Mouse (Mus musculus) R1 (cell line): ENCODE measurements around the gene Iqce.
A peak's percentile ranks its signal among the peaks of the same experiment; 100 is the strongest.

ENCODE experiments used
- DNase-seq: peaks from one replicate; pipeline ENCODE4 v3.0.0-alpha.2; 2018; ENCODE audit warnings: low read depth, low spot score

Iqce gene

DNA sequence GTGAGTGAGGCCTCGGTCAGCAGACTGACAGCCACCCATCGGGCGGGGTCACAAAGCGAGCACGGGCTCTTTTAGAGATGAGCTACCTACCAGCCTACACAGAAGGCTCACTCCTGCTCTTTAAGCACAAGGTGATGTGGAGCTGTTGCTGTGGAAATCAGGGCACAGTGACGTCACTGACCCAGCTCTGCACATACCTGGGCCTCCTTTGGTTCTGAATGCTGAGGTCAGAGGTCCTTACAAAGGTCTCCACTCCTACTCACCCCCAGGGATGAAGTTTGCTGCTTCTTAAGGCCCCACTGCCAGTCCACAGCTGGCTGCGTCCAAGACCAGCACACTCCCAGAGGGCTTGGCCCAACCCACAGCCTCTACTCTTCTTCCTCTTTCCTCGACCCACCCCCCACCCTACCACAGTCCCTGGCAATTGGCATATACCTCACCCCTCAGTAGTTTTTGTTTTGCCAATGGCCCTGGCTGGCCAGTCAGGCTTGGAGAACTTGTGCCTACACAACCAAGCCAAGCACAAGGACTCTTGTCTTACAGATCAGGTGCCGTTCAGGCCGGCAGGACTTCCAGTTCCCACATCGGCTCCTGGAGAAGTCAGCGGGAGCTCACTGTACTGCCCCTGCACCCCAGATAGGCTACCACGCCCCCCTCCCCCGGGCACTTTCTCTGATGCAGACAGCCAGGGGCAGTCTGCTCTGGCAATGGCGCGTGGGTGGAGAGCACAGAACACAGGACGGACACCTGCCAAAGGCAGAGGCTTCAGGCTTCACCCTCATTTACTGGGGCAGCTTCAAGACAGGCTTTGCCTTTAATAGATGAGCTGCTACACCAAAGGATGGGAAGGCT, 39.2 kb downstream of the Iqce start:
- no peak for DNase-seq

DNA sequence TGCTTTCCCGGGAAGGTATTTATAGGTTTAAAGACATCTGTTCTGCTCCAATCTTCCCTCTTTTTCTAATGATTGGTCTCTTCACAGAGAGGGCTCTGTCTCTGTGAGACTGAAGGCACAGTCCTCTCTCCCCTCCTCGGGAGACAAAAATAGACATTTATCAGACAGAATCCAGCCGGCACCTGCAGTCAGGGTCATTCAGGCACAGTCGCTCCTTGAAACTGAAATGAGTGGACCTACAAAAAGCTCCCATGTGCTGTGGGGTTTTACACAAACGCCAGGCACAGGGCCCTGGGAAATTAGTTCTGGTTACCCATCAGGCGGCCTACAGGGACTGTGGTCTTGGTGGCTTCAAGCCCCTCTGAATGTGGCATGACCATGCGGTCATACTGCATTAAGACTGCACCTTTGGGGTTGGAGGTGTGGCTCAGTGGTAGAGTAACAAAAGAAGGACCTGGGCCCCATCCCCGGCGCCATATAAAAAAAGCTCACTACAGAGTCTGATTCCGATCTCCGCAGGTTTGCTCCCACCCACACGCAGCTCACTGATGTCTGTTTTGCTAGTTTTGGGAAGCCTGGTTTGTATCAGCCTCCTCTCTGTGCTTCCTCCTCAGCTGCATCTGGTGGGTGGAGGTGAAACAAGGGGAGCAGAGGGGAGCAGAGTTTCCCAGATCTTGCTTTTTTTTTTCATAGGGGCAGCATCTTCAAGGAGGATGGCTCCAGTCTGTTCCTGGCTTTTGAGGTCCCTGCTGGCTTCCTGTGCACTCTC, 40.1 kb downstream of the Iqce start:
- no peak for DNase-seq

- DNase-seq = no peak
These were observed 40.8 kb downstream of the Iqce start for GRCm38 (mm10) chr5:140661427-140661826.

- no peak for DNase-seq
These were observed 41.8 kb downstream of the Iqce start for GRCm38 (mm10) chr5:140660398-140660797.

DNA sequence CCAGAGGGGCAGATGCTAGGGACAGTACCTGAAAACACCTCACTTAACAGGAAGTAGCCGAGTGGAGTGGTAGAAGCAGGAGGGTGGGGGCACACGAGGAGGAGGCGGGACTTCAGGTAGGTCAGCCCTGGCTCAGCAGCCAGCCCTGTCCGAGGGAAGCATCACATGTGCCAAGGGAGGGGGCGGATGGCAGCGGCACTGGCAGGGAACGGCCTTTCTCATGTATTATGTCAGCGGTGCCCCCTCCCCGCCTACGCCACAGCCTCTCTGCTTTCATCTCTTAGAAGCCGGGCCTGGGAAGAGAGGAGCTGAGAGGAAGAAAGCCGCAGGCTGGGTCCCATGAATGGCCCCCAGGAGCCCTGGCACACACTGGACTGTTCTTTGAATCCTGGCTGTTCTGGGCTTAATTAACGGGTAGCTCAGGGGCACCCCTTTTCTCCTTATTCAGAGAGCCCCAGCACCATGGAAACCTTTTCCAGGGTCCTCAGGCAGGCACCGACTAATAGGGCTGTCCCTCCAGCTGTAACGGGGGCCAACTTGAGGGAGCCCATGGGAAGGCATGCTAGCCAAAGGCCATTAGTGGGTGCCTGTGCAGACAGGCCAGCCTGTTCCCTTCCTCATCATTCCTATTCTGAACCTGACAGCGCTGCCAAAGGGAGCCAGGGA, 42.4 kb downstream of the Iqce start:
- DNase-seq = no peak

DNA sequence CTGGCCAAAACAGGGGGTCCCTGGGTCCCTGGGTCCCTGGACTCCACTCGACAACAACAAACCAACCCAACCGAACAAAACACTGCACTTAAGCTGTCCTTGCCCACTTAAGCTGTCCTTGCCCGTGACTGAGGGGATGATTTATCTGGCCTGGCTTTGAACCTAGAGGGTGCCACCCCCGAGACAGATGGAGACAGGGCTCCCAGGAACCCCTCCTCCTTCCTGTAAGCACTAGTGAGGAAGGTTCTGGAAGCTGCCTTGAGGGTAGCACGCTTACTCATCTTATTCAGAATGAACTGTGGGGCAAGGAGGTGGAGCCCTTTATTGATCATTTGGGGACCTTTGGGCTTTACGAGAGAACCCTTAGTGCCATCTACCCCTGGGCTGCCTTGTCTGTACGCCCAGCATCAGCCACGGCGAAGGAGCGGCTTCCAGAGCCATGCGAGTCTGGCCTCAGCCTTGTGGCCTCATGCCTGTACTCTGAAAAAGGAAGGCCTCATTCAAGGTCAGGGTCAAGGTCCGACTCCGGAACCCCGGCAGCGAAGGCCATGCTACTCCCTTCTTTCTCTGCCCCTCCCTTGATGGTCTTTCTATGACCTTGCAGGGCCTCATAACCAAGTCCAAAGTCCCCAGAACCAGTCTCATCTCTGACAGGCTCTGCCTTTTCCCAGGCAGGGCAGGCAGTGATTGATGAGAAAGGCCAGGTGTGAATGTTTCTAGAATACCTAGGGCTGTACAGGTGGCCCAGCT, 47.9 kb downstream of the Iqce start:
- peak; percentile 41 for DNase-seq

DNA sequence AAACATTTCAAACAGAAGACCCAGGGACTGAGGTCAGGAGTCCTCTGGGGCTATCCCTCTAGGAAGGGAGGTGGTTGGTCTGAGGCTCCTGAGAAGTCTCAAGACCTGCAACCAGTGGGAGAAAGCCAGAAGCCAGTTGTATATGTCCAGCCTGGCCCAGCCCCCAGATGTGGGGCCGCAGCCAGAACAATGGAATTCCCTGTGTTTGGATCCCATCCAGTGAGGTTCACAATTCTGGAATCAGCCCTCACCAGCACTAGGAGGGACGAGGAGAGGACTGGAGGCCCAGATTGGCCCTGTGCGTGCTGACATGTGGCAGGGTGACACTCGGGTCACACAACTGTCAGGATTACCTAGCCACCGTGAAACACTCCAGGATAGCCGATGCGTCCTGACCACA, 49.6 kb downstream of the Iqce start:
- DNase-seq = no peak

- no peak for DNase-seq
These were observed 50.9 kb downstream of the Iqce start for GRCm38 (mm10) chr5:140651231-140651630.

GRCm38 (mm10) chr5:140649881-140650414, 52.2 kb downstream of the Iqce start:
- DNase-seq = no peak

DNA sequence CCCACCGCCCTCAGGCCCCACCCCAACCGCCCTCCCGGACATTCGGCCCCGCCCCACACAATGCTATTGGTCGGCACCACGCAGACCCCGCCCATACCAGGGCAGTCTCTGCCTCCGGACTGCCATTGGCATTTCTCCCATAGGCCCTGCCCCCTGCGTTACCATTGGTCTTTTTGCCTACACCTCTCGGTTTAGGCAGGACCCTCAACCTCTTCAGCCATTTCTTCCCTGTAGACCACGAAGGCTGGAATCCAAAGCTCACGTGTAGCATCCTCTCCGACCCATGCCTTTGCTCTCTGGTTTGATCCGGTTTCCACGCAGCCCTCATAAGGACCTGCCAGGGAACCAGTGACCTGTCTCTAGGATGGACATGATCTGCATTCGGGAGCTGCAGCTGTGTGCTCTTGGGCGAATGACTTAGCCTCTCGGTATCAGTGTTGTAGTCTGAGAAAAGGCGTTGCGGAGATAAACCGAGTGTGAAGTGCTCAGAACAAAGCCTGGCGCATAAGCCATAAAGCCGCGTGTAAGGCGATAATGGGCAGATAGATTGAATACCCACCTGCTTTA, 53.0 kb downstream of the Iqce start:
- DNase-seq = peak; percentile 97

DNA sequence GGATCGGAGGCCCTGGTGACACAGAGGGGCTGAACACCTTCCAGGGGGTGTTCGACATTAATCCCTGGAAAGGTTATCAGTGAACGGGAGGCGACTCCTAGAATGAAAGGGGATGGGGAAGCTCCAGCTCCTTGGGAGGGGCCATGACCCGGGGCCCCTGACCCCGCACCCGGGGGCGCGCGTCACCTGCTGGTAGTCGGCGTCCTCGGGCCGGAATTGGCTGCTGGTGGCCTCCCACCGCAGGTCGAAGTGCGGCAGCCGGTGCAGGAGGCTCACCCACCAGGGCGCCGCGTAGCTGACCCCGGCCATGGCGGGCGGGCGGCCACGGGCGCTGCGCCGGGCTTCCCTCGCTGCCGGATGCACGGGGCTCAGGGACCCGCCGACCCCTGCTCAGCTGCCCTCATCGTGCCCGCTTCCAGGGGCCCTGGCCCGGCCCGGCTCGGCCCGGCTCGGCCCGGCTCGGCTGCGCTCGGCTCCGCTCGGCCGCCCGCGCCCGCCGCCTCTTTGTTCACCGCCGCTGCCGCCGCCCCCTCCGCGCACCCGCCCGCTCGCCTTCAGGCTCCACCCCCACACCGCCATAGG, 53.6 kb downstream of the Iqce start, which contains the start of gene Ttyh3:
TSS of gene Ttyh3 (minus strand) at position 513 of the 582 bp plus-strand sequence.
- peak; percentile 53 for DNase-seq

DNA sequence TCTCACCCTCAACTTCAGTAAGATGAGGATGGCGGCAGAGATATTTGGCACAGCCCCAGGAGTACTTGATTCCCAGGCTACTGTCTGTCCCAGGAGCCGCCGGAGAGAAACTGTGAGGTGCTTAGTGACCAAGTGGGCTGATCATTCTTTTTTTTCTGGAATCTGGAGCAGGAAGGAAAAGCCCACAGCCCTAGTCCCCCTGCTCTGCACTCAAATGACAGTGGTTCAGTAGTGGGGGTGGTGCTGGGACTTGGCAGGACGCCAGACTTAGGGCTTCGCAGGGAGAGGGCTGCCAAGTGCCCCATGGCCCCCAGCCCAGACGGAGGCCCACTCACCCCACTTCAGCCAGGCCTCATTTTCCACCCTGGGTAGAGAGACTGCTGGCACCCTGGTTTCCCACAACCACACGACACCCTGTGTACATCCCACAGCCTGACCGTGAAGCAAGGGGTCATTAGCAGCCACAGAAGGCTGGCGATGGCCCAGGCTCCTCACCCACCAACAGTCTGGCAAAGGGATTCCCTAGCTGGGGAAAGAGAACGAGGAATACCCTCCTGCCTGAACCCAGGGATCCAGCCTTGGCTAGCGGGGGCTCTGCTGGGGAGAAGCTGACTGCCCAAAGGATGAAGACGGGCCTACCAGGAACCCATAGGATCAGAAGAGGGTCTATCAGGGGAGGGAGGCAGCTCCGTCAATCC, 54.2 kb downstream of the Iqce start:
- no peak for DNase-seq

GRCm38 (mm10) chr5:140647031-140647760, 55.0 kb downstream of the Iqce start:
- DNase-seq = no peak

- DNase-seq = no peak
These were observed 56.0 kb downstream of the Iqce start for GRCm38 (mm10) chr5:140646171-140646570.

GRCm38 (mm10) chr5:140645454-140645853, 56.7 kb downstream of the Iqce start:
- no peak for DNase-seq

DNA sequence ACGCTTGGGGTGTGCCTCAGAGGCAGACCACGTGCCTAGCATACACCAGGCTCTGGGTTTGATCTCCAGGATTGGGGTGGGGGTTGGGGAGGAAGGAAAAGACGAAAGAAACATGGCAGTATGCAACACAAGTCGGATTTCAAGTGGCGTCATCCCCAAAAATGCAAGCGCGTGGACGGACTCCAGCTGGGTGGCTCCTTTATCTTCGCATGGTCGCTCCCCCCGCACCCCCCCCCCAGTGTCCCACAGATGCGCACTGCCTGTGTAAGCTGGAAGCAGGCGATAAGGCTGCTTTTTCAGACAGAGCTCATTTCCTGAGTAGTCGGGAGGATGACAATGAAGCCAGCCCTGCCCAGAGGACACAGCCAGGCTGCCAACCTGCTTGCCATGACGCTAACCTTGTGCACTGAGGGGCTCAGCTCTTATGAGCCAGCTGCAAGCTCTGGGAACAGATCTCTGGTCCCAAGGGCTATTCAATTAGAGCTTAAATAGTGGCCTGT, 57.4 kb downstream of the Iqce start:
- DNase-seq = no peak

DNA sequence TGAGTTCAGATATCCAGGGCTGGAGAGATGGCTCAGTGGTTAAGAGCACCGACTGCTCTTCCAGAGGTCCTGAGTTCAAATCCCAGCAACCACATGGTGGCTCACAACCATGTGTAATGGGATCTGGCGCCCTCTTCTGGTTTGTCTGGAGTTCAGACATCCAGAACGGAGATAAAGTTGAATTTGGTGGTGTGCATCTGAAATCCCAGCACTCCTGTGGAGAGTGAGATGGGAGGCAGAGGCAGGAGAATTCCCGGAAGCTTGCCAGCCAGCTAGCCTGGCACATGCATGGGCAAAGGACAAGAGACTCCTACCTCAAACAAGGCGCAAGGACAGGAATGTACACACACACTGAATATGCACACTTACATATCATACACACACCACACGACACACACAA, 57.9 kb downstream of the Iqce start:
- peak; percentile 45 for DNase-seq

GRCm38 (mm10) chr5:140642076-140642475, 60.1 kb downstream of the Iqce start:
- no peak for DNase-seq
